Mouse (Mus musculus) mesoderm, embryonic 11.5 days (tissue): ENCODE measurements at regions not wholly inside any gene's neighbourhood (a gene's known extent, or its start where the extent isn't known, plus 50 kb on each side); places are given as distances from the start of the nearest gene placed in this dataset.

ENCODE experiments used
- DNase-seq: peaks from one replicate; pipeline ENCODE4 v3.0.0-alpha.2; 2012; ENCODE audit warnings: low read depth, low spot score

GRCm38 (mm10) chr13:16756264-16756663 is 744.6 kb downstream of the Inhba start:
- no peak for DNase-seq

- no peak for DNase-seq
Observed at GRCm38 (mm10) chr13:16760045-16760444, 748.4 kb downstream of the Inhba start.

- DNase-seq, result no peak
Observed at GRCm38 (mm10) chr13:16761415-16761814, 749.8 kb downstream of the Inhba start.

- DNase-seq, result no peak
Observed at GRCm38 (mm10) chr13:16762326-16762725, 750.7 kb downstream of the Inhba start.

- no peak for DNase-seq
Observed at GRCm38 (mm10) chr13:16762727-16763512, 751.3 kb downstream of the Inhba start.

- DNase-seq, result peak; percentile 45
Observed at GRCm38 (mm10) chr13:16763746-16764145, 752.1 kb downstream of the Inhba start.

GRCm38 (mm10) chr13:16769409-16769808 is 757.8 kb downstream of the Inhba start:
- no peak for DNase-seq

- DNase-seq, result peak; percentile 32
Observed at GRCm38 (mm10) chr13:16769848-16770422, 758.3 kb downstream of the Inhba start.

- DNase-seq, result no peak
Observed at GRCm38 (mm10) chr13:16771845-16772244, 760.2 kb downstream of the Inhba start.

GRCm38 (mm10) chr13:16805560-16805959 is 793.9 kb downstream of the Inhba start:
- DNase-seq, result peak; percentile 26
